Mouse (Mus musculus) heart, adult 2 months (tissue): ENCODE measurements around the gene Mtmr4. TPM values are rescaled to one million over a fixed set of nuclear protein-coding genes. Genes with fewer than 3 reads are reported as not detected.
A peak's percentile ranks its signal among the peaks of the same experiment; 100 is the strongest.

Source experiments
- DNase-seq, 2 experiments: peaks; one replicate each; pipeline ENCODE4 v3.0.0; 2021
- H3K27ac ChIP-seq: fragments of 200-600 bp; 2 replicates; pipeline ENCODE4 v1.8.1; 2022
- H3K27me3 ChIP-seq: fragments of 200-500 bp; 2 replicates; pipeline ENCODE4 v1.6.1; 2012; ENCODE audit warnings: mild to moderate bottlenecking, low read length, inconsistent platforms, mixed read lengths; ENCODE audit not compliant: control insufficient read depth, insufficient read depth
- H3K36me3 ChIP-seq: fragments of 200-500 bp; 2 replicates; pipeline ENCODE4 v1.6.1; 2012; ENCODE audit warnings: low read length, inconsistent platforms; ENCODE audit not compliant: control insufficient read depth, insufficient read depth
- H3K4me1 ChIP-seq: fragments of 200-500 bp; 2 replicates; pipeline ENCODE4 v1.6.1; 2011; ENCODE audit warnings: low read length; ENCODE audit not compliant: control insufficient read depth, insufficient read depth
- H3K4me3 ChIP-seq: fragments of 200-600 bp; 2 replicates; pipeline ENCODE4 v1.8.1; 2022
- H3K79me2 ChIP-seq: fragments of 200-500 bp; replicated peaks from 2 replicates; pipeline ENCODE4 v1.6.1; 2012; ENCODE audit warnings: mild to moderate bottlenecking, inconsistent platforms, low read length, moderate library complexity, mixed read lengths; ENCODE audit not compliant: control insufficient read depth, insufficient read depth
- H3K9ac ChIP-seq: fragments of 200-500 bp; 2 replicates; pipeline ENCODE4 v1.6.1; 2012; ENCODE audit warnings: low read depth, mild to moderate bottlenecking, control low read depth, inconsistent platforms, low read length, mixed read lengths
- CTCF ChIP-seq: fragments of 200-600 bp; IDR thresholded peaks from 2 replicates; pipeline ENCODE4 v1.8.1; 2022; ENCODE audit warnings: antibody characterized with exemption, mild to moderate bottlenecking, moderate library complexity
- EP300 ChIP-seq: fragments of 200-500 bp; IDR thresholded peaks from 2 replicates; pipeline ENCODE4 v1.6.1; 2011; ENCODE audit warnings: low read depth, low read length, control low read depth; ENCODE audit not compliant: insufficient read depth
- POLR2A ChIP-seq: fragments of 200-500 bp; IDR thresholded peaks from 2 replicates; pipeline ENCODE4 v1.6.1; 2011; ENCODE audit warnings: mild to moderate bottlenecking, low read depth, low read length, control low read depth; ENCODE audit not compliant: insufficient read depth
- WGBS: fragments of 180-500 bp; shearing (Covaris S2); methylation state at CpG from one replicate; pipeline ENCODE4 v1.1.7; 2018; 5-methylcytosine and 5-hydroxymethylcytosine counted together
- intact Hi-C: fragments of 180-260 bp; cut with DNase I; formaldehyde crosslinking; loops from one replicate; pipeline ENCODE4 v1.15.1; 2025
- polyA plus RNA-seq: library from polyadenylated mRNA; depleted of rRNA; stranded (reverse); fragments of >200 nt; gene quantifications from 2 replicates; pipeline ENCODE4 v1.2.3, GENCODE M21; 2012
- total RNA-seq, 2 experiments: library from RNA; stranded (reverse); gene quantifications; 2 replicates each; pipeline ENCODE4 v1.2.3; 2021

Gene Mtmr4
- total and polyA plus RNA-seq, 3 experiments: 7.9 to 27.8 (median 24.7) TPM

GRCm38 (mm10) chr11:87574520-87575180, 17.3 kb upstream of the Mtmr4 start:
- H3K9ac ChIP-seq: no peak overlapping the region
- TF ChIP-seq EP300: no peak
- TF ChIP-seq POLR2A: no peak
- no peak for TF ChIP-seq CTCF
- no peak for DNase-seq
- intact Hi-C loops: loop anchor here (5.0 kb wide), 1 partner anchor 52 kb away; no protein-coding TSS in a partner anchor
- H3K27me3 ChIP-seq: no peaks in the 10 kb centered on the region
- H3K4me3 ChIP-seq: no peak overlapping the region
- no peak overlapping the region for H3K27ac ChIP-seq
- H3K36me3 ChIP-seq: peaks cover 2% of the 10 kb centered on the region; the same call in 1 of the 2 replicates
- no peaks in the 10 kb centered on the region for H3K79me2 ChIP-seq
- peaks cover 31% of the 10 kb centered on the region for H3K4me1 ChIP-seq
- 70% methylated on average over 21 of the region's 21 CpGs for WGBS

GRCm38 (mm10) chr11:87577601-87578248, 14.2 kb upstream of the Mtmr4 start:
- H3K9ac ChIP-seq: no peak overlapping the region; the same call in 1 of the 2 replicates
- no peaks in the 10 kb centered on the region for H3K36me3 ChIP-seq
- intact Hi-C loops: loop anchor here (5.0 kb wide), 1 partner anchor 55 kb away; no protein-coding TSS in a partner anchor
- TF ChIP-seq EP300 (no peak), CTCF (no peak), POLR2A (no peak)
- peak overlapping the region; percentile 96 for H3K4me3 ChIP-seq
- no peaks in the 10 kb centered on the region for H3K27me3 ChIP-seq
- H3K4me1 ChIP-seq: peaks cover 21% of the 10 kb centered on the region
- no peaks in the 10 kb centered on the region for H3K79me2 ChIP-seq
- H3K27ac ChIP-seq: peak overlapping the region; percentile 97
- 46% methylated on average over 6 of the region's 6 CpGs for WGBS
- no peak for DNase-seq

GRCm38 (mm10) chr11:87578249-87578962, 13.6 kb upstream of the Mtmr4 start:
- H3K9ac ChIP-seq: peak overlapping the region; percentile 95
- peak; percentile 83 to 84 for DNase-seq
- TF ChIP-seq POLR2A (peak; percentile 56), EP300 (no peak), CTCF (no peak)
- peak overlapping the region; percentile 97 for H3K27ac ChIP-seq
- no peaks in the 10 kb centered on the region for H3K36me3 ChIP-seq
- no peaks in the 10 kb centered on the region for H3K27me3 ChIP-seq
- H3K4me3 ChIP-seq: peak overlapping the region; percentile 96
- peaks cover 24% of the 10 kb centered on the region for H3K4me1 ChIP-seq
- H3K79me2 ChIP-seq: no peaks in the 10 kb centered on the region
- intact Hi-C loops: loop anchor here (5.0 kb wide), 1 partner anchor 56 kb away; no protein-coding TSS in a partner anchor
- 2% methylated on average over 40 of the region's 40 CpGs for WGBS

GRCm38 (mm10) chr11:87578963-87579601, 12.9 kb upstream of the Mtmr4 start:
- Histone ChIP-seq H3K79me2 (no peaks in the 10 kb centered on the region), H3K27me3 (no peaks in the 10 kb centered on the region), H3K9ac (peak overlapping the region; percentile 95), H3K4me1 (peaks cover 28% of the 10 kb centered on the region), H3K36me3 (0 out of 2 replicates have a peak, but pooled peaks cover 2% of the 10 kb centered on the region), H3K27ac (peak overlapping the region; percentile 97), H3K4me3 (peak overlapping the region; percentile 96)
- intact Hi-C loops: loop anchor here (5.0 kb wide), 1 partner anchor 57 kb away; no protein-coding TSS in a partner anchor
- WGBS: 18% methylated on average over 10 of the region's 10 CpGs
- DNase-seq: peak; percentile 68 to 72
- no peak for TF ChIP-seq EP300
- peak; percentile 57 for TF ChIP-seq POLR2A
- peak; percentile 45 for TF ChIP-seq CTCF

GRCm38 (mm10) chr11:87579713-87580112, 12.2 kb upstream of the Mtmr4 start:
- intact Hi-C loops: loop anchor here (5.0 kb wide), 1 partner anchor 57 kb away; no protein-coding TSS in a partner anchor
- Histone ChIP-seq H3K27ac (peak overlapping the region; percentile 97), H3K36me3 (peaks cover 5% of the 10 kb centered on the region; the same call in 1 of the 2 replicates), H3K4me3 (peak overlapping the region; percentile 96), H3K79me2 (no peaks in the 10 kb centered on the region), H3K4me1 (peaks cover 30% of the 10 kb centered on the region), H3K27me3 (no peaks in the 10 kb centered on the region), H3K9ac (no peak overlapping the region)
- no peak for DNase-seq
- no peak for TF ChIP-seq EP300
- TF ChIP-seq POLR2A: no peak
- TF ChIP-seq CTCF: no peak
- 10% methylated on average over 1 of the region's 1 CpGs for WGBS
